Mouse (Mus musculus): ENCODE data around the gene Csrp1.
A peak's percentile ranks its signal among the peaks of the same experiment; 100 is the strongest.

Gene Csrp1

GRCm38 (mm10) chr1:135698451-135698921, 21.4 kb upstream of the Csrp1 start:
- no peak for DNase-seq

- peak; percentile 79 to 85 for DNase-seq
These were observed 20.7 kb upstream of the Csrp1 start for GRCm38 (mm10) chr1:135698996-135699705.

- no peak for DNase-seq
These were observed 20.0 kb upstream of the Csrp1 start for GRCm38 (mm10) chr1:135699892-135700291.

GRCm38 (mm10) chr1:135700605-135701004, 19.3 kb upstream of the Csrp1 start:
- DNase-seq, result peak; percentile 68 to 75

- no peak for DNase-seq
These were observed 18.5 kb upstream of the Csrp1 start for GRCm38 (mm10) chr1:135701314-135701713.

- no peak for DNase-seq
These were observed 17.1 kb upstream of the Csrp1 start for GRCm38 (mm10) chr1:135702722-135703121.

GRCm38 (mm10) chr1:135704317-135704821, 15.5 kb upstream of the Csrp1 start:
- no peak for DNase-seq

- DNase-seq, result no peak
These were observed 11.5 kb upstream of the Csrp1 start for GRCm38 (mm10) chr1:135708369-135708768.

GRCm38 (mm10) chr1:135711126-135711525, 8.7 kb upstream of the Csrp1 start:
- no peak for DNase-seq

GRCm38 (mm10) chr1:135714028-135714815, 5.6 kb upstream of the Csrp1 start:
- no peak for DNase-seq

GRCm38 (mm10) chr1:135714901-135715609, 4.8 kb upstream of the Csrp1 start:
- no peak for DNase-seq

- DNase-seq, result peak; percentile 73 to 85
These were observed 375 bp upstream of the Csrp1 start for GRCm38 (mm10) chr1:135719486-135719885.

- no peak for DNase-seq
These were observed 3.2 kb downstream of the Csrp1 start for GRCm38 (mm10) chr1:135723016-135723415.

GRCm38 (mm10) chr1:135724134-135724533, 4.3 kb downstream of the Csrp1 start:
- no peak for DNase-seq

GRCm38 (mm10) chr1:135725324-135725723, 5.5 kb downstream of the Csrp1 start:
- no peak for DNase-seq

GRCm38 (mm10) chr1:135725936-135726335, 6.1 kb downstream of the Csrp1 start:
- DNase-seq, result peak; percentile 51 to 73

- DNase-seq, result peak; percentile 92 to 95
These were observed 8.9 kb downstream of the Csrp1 start for GRCm38 (mm10) chr1:135728631-135729366.

GRCm38 (mm10) chr1:135729367-135729713, 9.5 kb downstream of the Csrp1 start:
- DNase-seq, result no peak

GRCm38 (mm10) chr1:135729821-135730220, 10.0 kb downstream of the Csrp1 start:
- no peak for DNase-seq

GRCm38 (mm10) chr1:135730296-135730695, 10.4 kb downstream of the Csrp1 start:
- peak; percentile 61 to 70 for DNase-seq

GRCm38 (mm10) chr1:135731393-135731792, 11.5 kb downstream of the Csrp1 start:
- peak in 1 of 2 experiments; percentile 36 for DNase-seq

- DNase-seq, result peak; percentile 74 to 85
These were observed 12.2 kb downstream of the Csrp1 start for GRCm38 (mm10) chr1:135731897-135732684.
